Mouse (Mus musculus): ENCODE results near the gene Rtl10. TPM values are rescaled to one million over a fixed set of nuclear protein-coding genes. Genes with fewer than 3 reads are reported as not detected.

Gene Rtl10
- polyA plus RNA-seq (2015; fragmentation: Nextera tagmentation; extraction: Ambion mirVana), result 3.3 and 4.5 TPM in 2 replicates

DNA sequence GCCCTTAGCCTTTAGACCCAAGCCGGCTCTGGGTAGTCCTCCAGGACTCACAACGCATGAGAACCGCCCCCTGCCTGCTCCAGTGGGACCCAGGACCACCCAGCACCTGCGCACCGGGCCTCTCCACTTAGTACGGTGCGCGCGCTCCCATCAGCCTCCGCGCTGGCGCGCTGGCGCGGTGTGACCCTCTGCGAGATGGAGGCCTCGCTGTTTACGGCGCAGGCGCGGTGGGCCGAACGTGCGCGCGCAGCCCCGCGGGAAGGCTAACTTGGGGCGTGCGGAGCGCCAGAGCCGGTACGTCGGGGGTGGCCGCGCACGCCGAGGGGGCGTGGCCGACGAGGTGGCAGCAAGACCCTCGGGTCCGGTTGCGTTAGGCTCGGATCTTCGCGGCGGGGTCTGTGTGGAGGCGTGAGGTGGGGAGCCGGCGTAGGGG lies at the start of gene Rtl10, which contains the start of gene Gnb1l:
Rtl10 (plus strand) TSS at position 344 of the 433 bp plus-strand sequence.
Gnb1l (plus strand) TSS at position 156 of the 433 bp plus-strand sequence.
- peak; percentile 99 for ATAC-seq (ENCODE audit: low read depth)

DNA sequence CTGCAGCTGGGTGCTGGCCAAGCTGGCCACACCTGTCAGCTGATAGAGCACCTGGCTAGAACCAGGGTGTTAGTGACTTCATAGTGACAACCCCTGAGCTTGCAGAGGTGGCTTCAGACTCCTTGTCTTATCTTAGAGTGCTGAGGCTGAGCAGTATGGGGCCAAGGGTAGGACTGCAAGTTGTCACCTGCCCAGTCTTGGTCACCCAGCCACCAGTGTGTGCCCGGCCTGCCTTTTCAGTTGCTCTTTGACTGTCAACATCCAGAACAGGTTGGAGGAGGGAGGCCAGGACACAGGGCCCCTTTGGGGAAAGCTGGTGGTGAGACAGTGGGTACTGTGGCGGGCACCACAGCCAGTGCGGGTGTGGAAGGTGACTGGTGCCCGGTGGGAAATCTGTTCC lies 49.7 kb upstream of the Rtl10 start:
- Histone ChIP-seq H3K4me2 (no peak overlapping the region), H3K36me3 (no peaks in the 10 kb centered on the region), H3K4me1 (replicated peaks) (peaks cover 17% of the 10 kb centered on the region; the same call in 1 of the 2 replicates), H3K9ac (no peak overlapping the region), H3K4me3 (no peak overlapping the region), H3K9me3 (no peaks in the 10 kb centered on the region), H3K27ac (replicated peaks) (no peak overlapping the region), H3K27me3 (no peaks in the 10 kb centered on the region)
- WGBS, result 96% methylated on average over 4 of the region's 4 CpGs
- ATAC-seq (ENCODE audit: low read depth), result no peak

More for the DNA sequence above, at the start of gene Rtl10, which contains the start of gene Gnb1l:
- H3K36me3 ChIP-seq, result peaks cover 19% of the 10 kb centered on the region
- no peaks in the 10 kb centered on the region; the same call in 1 of the 2 replicates for H3K9me3 ChIP-seq
- peak within 1 kb of the TSS; percentile 81 for H3K9ac ChIP-seq
- H3K4me2 ChIP-seq, result peak within 1 kb of the TSS; percentile 80
- peak within 1 kb of the TSS; percentile 95 for H3K27ac ChIP-seq (replicated peaks)
- no peaks in the 10 kb centered on the region for H3K27me3 ChIP-seq
- under 1% methylated on average over 51 of the region's 51 CpGs for WGBS
- peaks cover 27% of the 10 kb centered on the region for H3K4me1 ChIP-seq (replicated peaks)
- H3K4me3 ChIP-seq, result peak within 1 kb of the TSS; percentile 79

DNA sequence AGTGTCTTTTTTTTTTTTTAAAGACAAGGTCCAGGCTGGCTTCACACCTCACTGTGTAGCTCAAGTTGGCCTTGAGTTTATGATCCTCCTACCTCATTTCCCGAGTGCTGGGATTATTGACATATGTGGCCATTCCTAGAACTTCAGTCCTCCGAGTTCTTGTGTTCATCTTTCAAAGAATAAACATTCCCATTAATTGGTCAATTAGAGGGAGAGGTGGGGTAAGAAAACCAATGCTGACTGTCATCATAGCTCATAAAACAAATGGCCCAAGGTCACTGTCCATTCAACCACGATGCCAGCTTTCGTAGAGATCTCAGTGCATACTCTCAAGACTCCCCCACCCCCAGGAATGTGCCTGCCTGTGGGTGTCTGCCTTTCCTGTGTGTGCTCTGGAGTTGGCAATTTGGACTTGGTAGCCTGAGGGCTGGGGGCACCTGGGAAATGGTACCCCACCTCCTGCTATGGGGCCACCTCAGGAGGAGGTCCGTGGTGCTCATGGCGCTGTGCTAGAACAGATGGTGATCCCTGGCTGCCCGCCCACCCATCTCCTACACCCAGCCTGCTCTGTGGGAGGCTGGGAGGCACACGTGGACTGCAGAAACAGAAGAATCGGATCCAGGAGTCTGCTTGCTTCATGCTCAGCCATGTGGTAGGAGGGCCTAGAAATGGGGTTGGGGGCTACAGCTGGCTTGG lies 47.1 kb upstream of the Rtl10 start:
- peaks cover 17% of the 10 kb centered on the region; the same call in 1 of the 2 replicates for H3K4me1 ChIP-seq (replicated peaks)
- ATAC-seq (ENCODE audit: low read depth), result no peak
- no peak overlapping the region for H3K9ac ChIP-seq
- H3K4me2 ChIP-seq, result no peak overlapping the region
- H3K4me3 ChIP-seq, result no peak overlapping the region
- no peaks in the 10 kb centered on the region for H3K27me3 ChIP-seq
- no peak overlapping the region for H3K27ac ChIP-seq (replicated peaks)
- no peaks in the 10 kb centered on the region for H3K9me3 ChIP-seq
- H3K36me3 ChIP-seq, result no peaks in the 10 kb centered on the region
- WGBS, result 56% methylated on average over 9 of the region's 9 CpGs

DNA sequence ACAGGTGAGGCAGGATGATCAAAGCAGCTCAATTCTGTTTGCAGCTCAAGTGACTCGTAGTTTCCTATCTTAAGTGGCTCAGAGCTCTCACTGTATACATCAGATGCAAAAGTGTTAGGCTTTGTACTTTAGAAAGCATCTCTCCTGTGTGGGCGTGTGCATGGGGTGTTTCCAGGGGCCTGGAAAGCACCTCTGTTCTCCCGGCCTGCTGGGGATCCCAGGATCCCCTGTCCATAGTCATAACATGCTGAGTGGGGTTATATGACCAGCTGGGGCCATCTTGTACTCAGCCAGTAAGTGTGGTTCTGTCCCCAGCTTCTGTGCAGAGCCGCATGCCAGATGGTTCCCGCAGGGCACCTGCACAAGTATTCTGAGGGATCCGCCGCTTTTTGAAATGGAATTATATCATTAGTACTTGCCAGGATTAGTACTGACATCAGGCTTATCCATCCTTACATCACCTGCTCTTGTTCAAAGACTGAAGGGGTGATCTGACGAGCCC lies 46.3 kb upstream of the Rtl10 start:
- Histone ChIP-seq H3K27ac (replicated peaks) (no peak overlapping the region), H3K27me3 (no peaks in the 10 kb centered on the region), H3K9ac (no peak overlapping the region), H3K4me3 (no peak overlapping the region), H3K36me3 (0 out of 2 replicates have a peak, but pooled peaks cover 3% of the 10 kb centered on the region), H3K9me3 (no peaks in the 10 kb centered on the region), H3K4me2 (no peak overlapping the region), H3K4me1 (replicated peaks) (peaks cover 17% of the 10 kb centered on the region; the same call in 1 of the 2 replicates)
- ATAC-seq (ENCODE audit: low read depth), result no peak
- WGBS, result 72% methylated on average over 8 of the region's 8 CpGs

DNA sequence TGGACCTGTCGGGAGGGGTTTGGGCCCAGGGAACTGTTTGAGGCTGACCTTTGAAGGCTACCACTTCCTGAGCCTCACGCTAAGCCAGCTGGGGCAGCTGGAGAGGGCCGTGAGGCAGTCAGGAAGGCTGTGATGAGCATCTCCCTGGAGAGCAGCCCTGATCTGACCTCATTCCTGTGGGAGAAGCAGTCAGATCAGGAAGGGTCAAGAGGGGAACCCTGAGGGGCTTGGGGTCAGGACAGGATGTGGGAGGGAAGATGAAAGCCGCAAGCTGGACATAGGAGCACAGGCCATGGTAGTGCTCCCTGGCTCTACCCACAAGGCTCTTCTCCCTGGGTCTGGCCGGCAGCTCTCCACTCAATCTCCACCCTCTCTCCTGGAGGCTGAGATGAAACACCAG lies 44.9 kb upstream of the Rtl10 start:
- no peak for ATAC-seq (ENCODE audit: low read depth)
- Histone ChIP-seq H3K4me2 (no peak overlapping the region), H3K36me3 (0 out of 2 replicates have a peak, but pooled peaks cover 3% of the 10 kb centered on the region), H3K4me3 (no peak overlapping the region), H3K27ac (replicated peaks) (no peak overlapping the region), H3K4me1 (replicated peaks) (peaks cover 14% of the 10 kb centered on the region), H3K9me3 (no peaks in the 10 kb centered on the region), H3K9ac (no peak overlapping the region), H3K27me3 (peaks cover 9% of the 10 kb centered on the region; the same call in 1 of the 2 replicates)
- 57% methylated on average over 5 of the region's 5 CpGs for WGBS

DNA sequence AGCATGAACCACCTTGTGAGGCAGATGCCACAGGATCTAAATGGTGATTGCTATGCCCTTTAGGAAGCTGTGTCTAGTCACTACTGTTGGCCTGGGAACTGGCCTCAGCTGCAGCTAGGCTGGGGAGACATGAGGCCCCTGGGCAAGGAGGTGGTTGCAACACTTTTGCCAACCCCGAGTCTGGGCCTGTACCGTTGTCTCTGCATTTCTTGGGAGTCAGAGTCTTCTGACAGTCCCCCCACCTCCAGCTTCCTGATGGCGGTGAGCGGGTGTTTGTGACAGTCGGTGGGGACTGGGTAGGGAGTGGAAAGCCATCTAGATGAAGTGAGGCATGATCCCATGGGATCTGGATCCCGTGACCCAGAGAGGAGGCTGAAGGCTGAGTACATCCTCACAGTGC lies 43.3 kb upstream of the Rtl10 start:
- Histone ChIP-seq H3K36me3 (0 out of 2 replicates have a peak, but pooled peaks cover 3% of the 10 kb centered on the region), H3K9ac (no peak overlapping the region), H3K27ac (replicated peaks) (no peak overlapping the region), H3K4me3 (no peak overlapping the region), H3K4me2 (no peak overlapping the region), H3K27me3 (peaks cover 12% of the 10 kb centered on the region; the same call in 1 of the 2 replicates), H3K4me1 (replicated peaks) (peaks cover 29% of the 10 kb centered on the region), H3K9me3 (no peaks in the 10 kb centered on the region)
- ATAC-seq (ENCODE audit: low read depth), result no peak
- WGBS, result 83% methylated on average over 6 of the region's 6 CpGs

DNA sequence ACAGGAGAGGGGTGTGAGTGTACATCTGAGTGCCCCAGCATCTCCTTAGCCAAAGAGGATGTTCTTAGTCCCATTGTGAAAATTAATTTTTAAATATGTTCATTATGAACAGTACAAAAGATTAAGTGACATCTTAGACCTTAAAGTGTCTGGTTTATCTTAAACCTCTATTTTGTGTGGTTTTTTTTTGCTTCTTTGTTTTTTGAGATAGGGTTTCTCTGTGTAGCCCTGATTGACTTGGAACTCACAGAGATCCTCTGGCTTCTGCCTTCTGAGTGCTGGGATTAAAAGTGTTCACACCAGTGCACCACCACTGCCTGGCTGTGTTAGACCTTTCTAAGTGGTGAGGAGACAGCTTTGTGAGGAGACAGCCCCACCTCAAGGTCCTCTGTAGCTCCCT lies 40.0 kb upstream of the Rtl10 start:
- H3K4me2 ChIP-seq, result no peak overlapping the region
- no peak for ATAC-seq (ENCODE audit: low read depth)
- no peak overlapping the region for H3K4me3 ChIP-seq
- no peaks in the 10 kb centered on the region for H3K9me3 ChIP-seq
- 0 out of 2 replicates have a peak, but pooled peaks cover 3% of the 10 kb centered on the region for H3K36me3 ChIP-seq
- H3K9ac ChIP-seq, result no peak overlapping the region
- no peak overlapping the region for H3K27ac ChIP-seq (replicated peaks)
- H3K27me3 ChIP-seq, result peaks cover 19% of the 10 kb centered on the region; the same call in 1 of the 2 replicates
- H3K4me1 ChIP-seq (replicated peaks), result peaks cover 27% of the 10 kb centered on the region

DNA sequence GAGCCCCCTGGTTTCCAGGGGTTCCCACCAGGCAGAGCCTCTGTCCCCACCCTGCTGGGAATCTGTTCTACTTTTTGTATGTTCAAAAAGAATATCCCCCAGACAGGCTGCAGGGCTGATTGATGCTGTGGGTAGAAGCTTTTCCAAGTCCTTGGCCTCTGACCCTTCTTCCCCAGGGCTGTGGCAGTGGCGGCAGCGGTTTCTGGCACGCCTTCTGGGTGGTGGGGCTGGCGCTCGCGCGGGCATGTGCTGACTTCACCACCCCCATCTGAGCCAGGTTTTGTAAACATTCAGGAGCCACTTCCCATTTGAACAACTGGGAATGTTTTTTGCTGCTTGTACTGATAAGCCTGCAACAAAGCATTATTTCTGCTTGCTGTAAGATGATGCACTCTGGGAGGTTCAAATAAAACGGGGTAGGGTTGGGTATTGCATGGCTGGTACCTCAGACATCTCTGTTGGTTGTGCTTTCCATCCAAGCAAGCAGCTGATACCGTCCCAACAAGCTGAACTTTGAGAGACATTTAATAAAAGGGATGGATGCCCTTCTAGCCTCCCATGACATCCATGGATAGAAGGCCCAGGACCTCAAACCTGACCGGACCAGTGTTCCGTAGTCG lies 39.3 kb upstream of the Rtl10 start:
- Histone ChIP-seq H3K4me3 (peak overlapping the region; percentile 15; the same call in 1 of the 2 replicates), H3K4me1 (replicated peaks) (peaks cover 24% of the 10 kb centered on the region), H3K9me3 (no peaks in the 10 kb centered on the region), H3K4me2 (peak overlapping the region; percentile 45), H3K36me3 (0 out of 2 replicates have a peak, but pooled peaks cover 3% of the 10 kb centered on the region), H3K27ac (replicated peaks) (peak overlapping the region; percentile 67), H3K9ac (peak overlapping the region; percentile 63), H3K27me3 (peaks cover 21% of the 10 kb centered on the region; the same call in 1 of the 2 replicates)
- WGBS, result 13% methylated on average over 12 of the region's 12 CpGs
- peak; percentile 23; the same call in 1 of the 2 replicates for ATAC-seq (ENCODE audit: low read depth)

DNA sequence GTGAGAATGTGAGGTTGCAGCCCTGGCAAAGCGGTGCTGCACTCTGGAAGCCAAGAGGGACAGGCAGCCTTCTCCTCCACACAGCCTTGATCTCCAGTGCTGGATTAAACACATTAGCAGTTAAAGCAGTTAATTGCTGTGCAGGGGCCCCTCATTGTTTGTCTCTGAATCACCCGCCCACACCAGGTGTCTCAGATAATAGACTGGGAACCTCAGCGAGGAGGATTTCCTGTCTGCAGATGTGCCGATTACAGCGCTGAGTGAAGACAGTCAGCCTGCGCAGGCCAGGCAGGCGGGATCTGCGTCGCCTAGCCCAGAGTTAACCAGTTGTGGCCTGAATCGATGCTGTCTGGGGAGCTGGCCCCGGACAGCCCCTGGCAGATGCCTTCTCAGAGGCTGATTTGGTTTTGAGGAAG lies 38.7 kb upstream of the Rtl10 start:
- Histone ChIP-seq H3K27ac (replicated peaks) (peak overlapping the region; percentile 67), H3K4me1 (replicated peaks) (peaks cover 24% of the 10 kb centered on the region), H3K9ac (peak overlapping the region; percentile 63), H3K9me3 (no peaks in the 10 kb centered on the region), H3K36me3 (0 out of 2 replicates have a peak, but pooled peaks cover 3% of the 10 kb centered on the region), H3K27me3 (peaks cover 26% of the 10 kb centered on the region; the same call in 1 of the 2 replicates), H3K4me3 (peak overlapping the region; percentile 15; the same call in 1 of the 2 replicates), H3K4me2 (peak overlapping the region; percentile 45)
- peak; percentile 83 for ATAC-seq (ENCODE audit: low read depth)
- WGBS, result 4% methylated on average over 11 of the region's 11 CpGs

DNA sequence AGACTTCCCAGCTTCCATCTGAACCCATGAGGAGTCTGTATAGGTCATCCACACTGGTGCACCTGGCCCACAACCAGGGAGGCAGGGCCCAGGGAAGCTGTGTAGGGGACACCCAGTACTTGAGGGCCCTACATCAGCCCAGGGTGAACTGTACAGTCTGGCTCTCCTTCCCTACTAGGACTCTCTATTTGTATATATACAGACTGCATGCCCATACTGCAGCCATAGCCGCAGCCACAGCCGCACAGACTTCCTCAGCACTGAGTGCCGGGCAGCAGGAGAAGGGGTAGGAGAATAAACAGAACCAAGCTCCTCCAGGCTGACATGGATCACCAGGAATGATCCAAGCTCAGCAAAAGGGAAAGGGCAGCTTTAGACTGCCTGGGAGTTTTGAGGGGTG lies 37.9 kb upstream of the Rtl10 start:
- Histone ChIP-seq H3K4me3 (no peak overlapping the region), H3K27ac (replicated peaks) (no peak overlapping the region), H3K9me3 (no peaks in the 10 kb centered on the region), H3K27me3 (peaks cover 26% of the 10 kb centered on the region; the same call in 1 of the 2 replicates), H3K36me3 (0 out of 2 replicates have a peak, but pooled peaks cover 3% of the 10 kb centered on the region), H3K4me2 (no peak overlapping the region), H3K4me1 (replicated peaks) (peaks cover 24% of the 10 kb centered on the region), H3K9ac (no peak overlapping the region)
- ATAC-seq (ENCODE audit: low read depth), result no peak
- 94% methylated on average over 3 of the region's 3 CpGs for WGBS

DNA sequence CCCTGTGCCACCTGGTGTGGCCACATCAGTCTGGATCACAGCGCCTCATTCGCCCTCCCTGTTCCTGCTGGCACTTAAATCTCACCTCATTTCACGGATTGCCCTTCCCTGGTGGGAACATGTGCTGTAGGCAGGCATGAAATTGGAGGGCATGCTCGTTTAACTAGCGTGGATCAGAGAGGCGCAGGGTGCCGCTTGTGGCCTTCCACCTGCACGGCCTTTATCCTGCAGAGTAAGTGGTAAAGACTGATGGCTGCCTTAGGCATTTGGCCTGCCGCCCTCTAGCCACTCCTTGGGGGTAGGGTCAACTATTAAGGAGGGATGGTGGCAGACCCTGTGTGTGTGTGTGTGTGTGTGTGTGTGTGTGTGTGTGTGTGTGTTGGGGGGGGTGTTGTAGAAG lies 36.7 kb upstream of the Rtl10 start:
- H3K4me3 ChIP-seq, result no peak overlapping the region
- 41% methylated on average over 9 of the region's 9 CpGs for WGBS
- ATAC-seq (ENCODE audit: low read depth), result no peak
- H3K27ac ChIP-seq (replicated peaks), result no peak overlapping the region
- H3K27me3 ChIP-seq, result peaks cover 26% of the 10 kb centered on the region; the same call in 1 of the 2 replicates
- no peak overlapping the region for H3K9ac ChIP-seq
- peaks cover 24% of the 10 kb centered on the region for H3K4me1 ChIP-seq (replicated peaks)
- 0 out of 2 replicates have a peak, but pooled peaks cover under 1% of the 10 kb centered on the region for H3K36me3 ChIP-seq
- H3K9me3 ChIP-seq, result no peaks in the 10 kb centered on the region
- H3K4me2 ChIP-seq, result no peak overlapping the region

DNA sequence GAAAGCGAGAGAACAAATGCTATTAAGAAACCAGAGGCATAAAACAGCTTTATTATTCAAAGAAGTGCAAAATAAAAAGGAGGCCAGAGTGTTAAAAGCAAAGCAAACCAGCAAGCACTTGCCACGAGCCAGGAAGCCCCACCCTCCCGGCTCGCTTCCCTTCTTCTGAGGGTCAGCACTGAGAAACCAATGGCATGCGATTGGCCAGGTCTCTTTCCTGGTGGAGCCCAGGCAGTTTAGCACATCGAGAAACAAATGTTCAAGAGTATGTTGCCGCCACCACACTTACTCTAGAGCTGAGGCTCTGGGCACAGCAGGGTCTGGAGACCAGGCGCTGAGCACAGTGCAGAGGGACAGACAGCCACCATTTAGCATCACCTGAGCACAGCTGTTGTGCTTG lies 36.1 kb upstream of the Rtl10 start:
- no peak overlapping the region for H3K4me2 ChIP-seq

More for the DNA sequence above, 36.1 kb upstream of the Rtl10 start:
- 51% methylated on average over 8 of the region's 8 CpGs for WGBS
- H3K36me3 ChIP-seq, result no peaks in the 10 kb centered on the region
- no peak overlapping the region for H3K9ac ChIP-seq
- H3K27me3 ChIP-seq, result peaks cover 24% of the 10 kb centered on the region; the same call in 1 of the 2 replicates
- no peaks in the 10 kb centered on the region for H3K9me3 ChIP-seq
- H3K4me1 ChIP-seq (replicated peaks), result peaks cover 24% of the 10 kb centered on the region
- no peak overlapping the region for H3K4me3 ChIP-seq
- H3K27ac ChIP-seq (replicated peaks), result no peak overlapping the region
- ATAC-seq (ENCODE audit: low read depth), result no peak
